Mouse (Mus musculus): ENCODE data around the gene Gm17949. TPM values are rescaled to one million over a fixed set of nuclear protein-coding genes. Genes with fewer than 3 reads are reported as not detected.
A peak's percentile ranks its signal among the peaks of the same experiment; 100 is the strongest.

Gene Gm17949
- polyA plus RNA-seq, 1 experiment from 2014 or later, result 0.19 TPM

- Histone ChIP-seq H3K27me3 (ENCODE audit: control insufficient read depth, insufficient read depth, low read length) (no peaks in the 10 kb centered on the region), H3K9ac (ENCODE audit: low read length) (no peak within 1 kb of the TSS), H3K27ac (ENCODE audit: low read depth, low read length) (no peak within 1 kb of the TSS), H3K4me3 (ENCODE audit: low read depth, low read length) (no peak within 1 kb of the TSS), H3K4me1 (ENCODE audit: control insufficient read depth, insufficient read depth, low read length) (peaks cover 4% of the 10 kb centered on the region), H3K36me3 (ENCODE audit: control insufficient read depth, insufficient read depth, low read length) (peaks cover 16% of the 10 kb centered on the region), H3K9me3 (ENCODE audit: control insufficient read depth, low read length) (no peaks in the 10 kb centered on the region), H3K4me2 (no peak within 1 kb of the TSS)
- no peak for DNase-seq (ENCODE audit: low spot score, missing footprints)
- 90% methylated on average over 9 of the region's 9 CpGs for WGBS
- ATAC-seq (ENCODE audit: low FRiP score), result no peak
These were observed 11.2 kb upstream of the Gm17949 start, which contains the start of gene Pspn for GRCm38 (mm10) chr17:56999968-57000609. Pspn (minus strand) TSS chr17:57000018.

- H3K27ac ChIP-seq (ENCODE audit: low read depth, low read length), result no peak overlapping the region
- ATAC-seq (ENCODE audit: low FRiP score) (no peak), DNase-seq (ENCODE audit: low spot score, missing footprints) (no peak)
- no peaks in the 10 kb centered on the region for H3K27me3 ChIP-seq (ENCODE audit: control insufficient read depth, insufficient read depth, low read length)
- no peak overlapping the region for H3K9ac ChIP-seq (ENCODE audit: low read length)
- no peaks in the 10 kb centered on the region for H3K9me3 ChIP-seq (ENCODE audit: control insufficient read depth, low read length)
- H3K36me3 ChIP-seq (ENCODE audit: control insufficient read depth, insufficient read depth, low read length), result peaks cover 16% of the 10 kb centered on the region
- H3K4me3 ChIP-seq (ENCODE audit: low read depth, low read length), result no peak overlapping the region
- 76% methylated on average over 8 of the region's 8 CpGs for WGBS
- H3K4me1 ChIP-seq (ENCODE audit: control insufficient read depth, insufficient read depth, low read length), result peaks cover 4% of the 10 kb centered on the region
- H3K4me2 ChIP-seq, result no peak overlapping the region
These were observed 10.0 kb upstream of the Gm17949 start for GRCm38 (mm10) chr17:57001228-57001627.

GRCm38 (mm10) chr17:57003994-57004393, 7.3 kb upstream of the Gm17949 start:
- peaks cover 23% of the 10 kb centered on the region for H3K36me3 ChIP-seq (ENCODE audit: control insufficient read depth, insufficient read depth, low read length)
- no peak for DNase-seq (ENCODE audit: low spot score, missing footprints)
- WGBS, result 93% methylated on average over 7 of the region's 7 CpGs
- H3K4me3 ChIP-seq (ENCODE audit: low read depth, low read length), result no peak overlapping the region
- ATAC-seq (ENCODE audit: low FRiP score), result no peak
- no peak overlapping the region for H3K27ac ChIP-seq (ENCODE audit: low read depth, low read length)
- H3K27me3 ChIP-seq (ENCODE audit: control insufficient read depth, insufficient read depth, low read length), result no peaks in the 10 kb centered on the region
- no peaks in the 10 kb centered on the region for H3K9me3 ChIP-seq (ENCODE audit: control insufficient read depth, low read length)
- no peak overlapping the region for H3K9ac ChIP-seq (ENCODE audit: low read length)
- no peak overlapping the region for H3K4me2 ChIP-seq
- H3K4me1 ChIP-seq (ENCODE audit: control insufficient read depth, insufficient read depth, low read length), result no peaks in the 10 kb centered on the region

- ATAC-seq (ENCODE audit: low FRiP score), result no peak
- DNase-seq (ENCODE audit: low spot score, missing footprints), result no peak
- H3K4me2 ChIP-seq, result no peak overlapping the region
- H3K27ac ChIP-seq (ENCODE audit: low read depth, low read length), result no peak overlapping the region
- H3K4me3 ChIP-seq (ENCODE audit: low read depth, low read length), result no peak overlapping the region
- no peaks in the 10 kb centered on the region for H3K27me3 ChIP-seq (ENCODE audit: control insufficient read depth, insufficient read depth, low read length)
- WGBS, result 94% methylated on average over 13 of the region's 13 CpGs
- no peak overlapping the region for H3K9ac ChIP-seq (ENCODE audit: low read length)
- no peaks in the 10 kb centered on the region for H3K9me3 ChIP-seq (ENCODE audit: control insufficient read depth, low read length)
- H3K36me3 ChIP-seq (ENCODE audit: control insufficient read depth, insufficient read depth, low read length), result peaks cover 23% of the 10 kb centered on the region
- peaks cover 15% of the 10 kb centered on the region for H3K4me1 ChIP-seq (ENCODE audit: control insufficient read depth, insufficient read depth, low read length)
These were observed 3.9 kb upstream of the Gm17949 start for GRCm38 (mm10) chr17:57007137-57007905.

GRCm38 (mm10) chr17:57010911-57011235, 396 bp upstream of the Gm17949 start:
- Histone ChIP-seq H3K9me3 (ENCODE audit: control insufficient read depth, low read length) (no peaks in the 10 kb centered on the region), H3K36me3 (ENCODE audit: control insufficient read depth, insufficient read depth, low read length) (peaks cover 10% of the 10 kb centered on the region), H3K4me3 (ENCODE audit: low read depth, low read length) (peak overlapping the region; percentile 50), H3K4me2 (peak overlapping the region; percentile 92), H3K27ac (ENCODE audit: low read depth, low read length) (no peak overlapping the region), H3K27me3 (ENCODE audit: control insufficient read depth, insufficient read depth, low read length) (no peaks in the 10 kb centered on the region), H3K4me1 (ENCODE audit: control insufficient read depth, insufficient read depth, low read length) (peaks cover 15% of the 10 kb centered on the region), H3K9ac (ENCODE audit: low read length) (peak overlapping the region; percentile 60)
- DNase-seq (ENCODE audit: low spot score, missing footprints) (no peak), ATAC-seq (ENCODE audit: low FRiP score) (peak; percentile 67)
- WGBS, result 2% methylated on average over 19 of the region's 19 CpGs

GRCm38 (mm10) chr17:57012245-57012795, 1.1 kb downstream of the Gm17949 start:
- Histone ChIP-seq H3K4me3 (ENCODE audit: low read depth, low read length) (peak overlapping the region; percentile 50), H3K27me3 (ENCODE audit: control insufficient read depth, insufficient read depth, low read length) (no peaks in the 10 kb centered on the region), H3K9ac (ENCODE audit: low read length) (peak overlapping the region; percentile 84), H3K36me3 (ENCODE audit: control insufficient read depth, insufficient read depth, low read length) (peaks cover 3% of the 10 kb centered on the region), H3K9me3 (ENCODE audit: control insufficient read depth, low read length) (no peaks in the 10 kb centered on the region), H3K4me1 (ENCODE audit: control insufficient read depth, insufficient read depth, low read length) (peaks cover 15% of the 10 kb centered on the region), H3K4me2 (peak overlapping the region; percentile 92), H3K27ac (ENCODE audit: low read depth, low read length) (peak overlapping the region; percentile 82; the same call in 1 of the 2 replicates)
- DNase-seq (ENCODE audit: low spot score, missing footprints), result no peak
- 0 out of 2 replicates have a peak, but pooled peaks have one; percentile 1 for ATAC-seq (ENCODE audit: low FRiP score)
- 70% methylated on average over 13 of the region's 13 CpGs for WGBS

- Histone ChIP-seq H3K27ac (ENCODE audit: low read depth, low read length) (no peak overlapping the region), H3K4me1 (ENCODE audit: control insufficient read depth, insufficient read depth, low read length) (no peaks in the 10 kb centered on the region), H3K9me3 (ENCODE audit: control insufficient read depth, low read length) (no peaks in the 10 kb centered on the region), H3K27me3 (ENCODE audit: control insufficient read depth, insufficient read depth, low read length) (no peaks in the 10 kb centered on the region), H3K4me3 (ENCODE audit: low read depth, low read length) (no peak overlapping the region), H3K36me3 (ENCODE audit: control insufficient read depth, insufficient read depth, low read length) (peaks cover 29% of the 10 kb centered on the region), H3K4me2 (no peak overlapping the region), H3K9ac (ENCODE audit: low read length) (no peak overlapping the region)
- WGBS, result 84% methylated on average over 2 of the region's 2 CpGs
- DNase-seq (ENCODE audit: low spot score, missing footprints) (no peak), ATAC-seq (ENCODE audit: low FRiP score) (no peak)
These were observed 8.4 kb downstream of the Gm17949 start for GRCm38 (mm10) chr17:57019693-57020092.

- no peak overlapping the region for H3K27ac ChIP-seq (ENCODE audit: low read depth, low read length)
- H3K27me3 ChIP-seq (ENCODE audit: control insufficient read depth, insufficient read depth, low read length), result no peaks in the 10 kb centered on the region
- H3K4me1 ChIP-seq (ENCODE audit: control insufficient read depth, insufficient read depth, low read length), result no peaks in the 10 kb centered on the region
- no peak overlapping the region for H3K4me3 ChIP-seq (ENCODE audit: low read depth, low read length)
- no peak overlapping the region for H3K9ac ChIP-seq (ENCODE audit: low read length)
- ATAC-seq (ENCODE audit: low FRiP score) (no peak), DNase-seq (ENCODE audit: low spot score, missing footprints) (no peak)
- H3K36me3 ChIP-seq (ENCODE audit: control insufficient read depth, insufficient read depth, low read length), result peaks cover 40% of the 10 kb centered on the region
- WGBS, result 94% methylated on average over 5 of the region's 5 CpGs
- no peaks in the 10 kb centered on the region for H3K9me3 ChIP-seq (ENCODE audit: control insufficient read depth, low read length)
- H3K4me2 ChIP-seq, result no peak overlapping the region
These were observed 9.7 kb downstream of the Gm17949 start for GRCm38 (mm10) chr17:57020960-57021359.

- H3K4me1 ChIP-seq (ENCODE audit: control insufficient read depth, insufficient read depth, low read length), result peaks cover 12% of the 10 kb centered on the region
- H3K9ac ChIP-seq (ENCODE audit: low read length), result no peak overlapping the region
- WGBS, result 91% methylated on average over 4 of the region's 4 CpGs
- H3K36me3 ChIP-seq (ENCODE audit: control insufficient read depth, insufficient read depth, low read length), result peaks cover 43% of the 10 kb centered on the region
- H3K9me3 ChIP-seq (ENCODE audit: control insufficient read depth, low read length), result no peaks in the 10 kb centered on the region
- no peaks in the 10 kb centered on the region for H3K27me3 ChIP-seq (ENCODE audit: control insufficient read depth, insufficient read depth, low read length)
- DNase-seq (ENCODE audit: low spot score, missing footprints), result no peak
- H3K27ac ChIP-seq (ENCODE audit: low read depth, low read length), result no peak overlapping the region
- H3K4me2 ChIP-seq, result no peak overlapping the region
- no peak overlapping the region for H3K4me3 ChIP-seq (ENCODE audit: low read depth, low read length)
- no peak for ATAC-seq (ENCODE audit: low FRiP score)
These were observed 16.2 kb downstream of the Gm17949 start for GRCm38 (mm10) chr17:57027471-57027870.

Data from midbrain, embryonic 11.5 days (tissue).